31 mouse cellular contexts compared by ENCODE assay signal in the genomic region with DNA sequence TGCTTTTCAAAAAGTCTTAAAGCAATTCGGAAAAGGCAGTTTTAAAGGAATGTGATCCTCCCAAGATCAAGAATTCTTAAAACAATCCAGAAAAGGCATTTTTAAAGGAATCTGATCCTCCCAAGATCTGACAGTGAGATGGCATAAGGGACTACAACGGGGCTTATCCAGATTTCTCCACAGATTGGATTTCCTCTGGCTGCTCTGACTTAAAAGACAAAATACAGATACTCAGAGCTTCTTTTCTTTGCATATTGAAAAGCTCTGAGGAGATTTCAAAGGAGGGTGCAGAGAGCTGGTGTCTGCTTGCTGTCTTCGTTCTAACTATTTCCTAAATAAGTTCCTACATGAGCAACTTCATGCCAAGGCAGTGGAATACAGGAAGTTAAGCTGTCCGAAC.
A peak's percentile ranks its signal among the peaks of the same experiment; 100 is the strongest.
DNase-seq lines count a peak whose midpoint lies in the region; ATAC-seq and TF ChIP-seq lines count a peak whose summit lies in the region.
"Had no signal": no experiment of that assay in that cellular context is flagged by ENCODE, and none has a peak within 500 bp of the region (broad histone marks: within the 10 kb centered on the region; RNA-seq: fewer than 3 reads in every experiment).

No protein-coding gene starts in this region.

- H3K27me3 ChIP-seq in forebrain, postnatal 0 days (ENCODE audit: insufficient read depth, low read length) = no peaks in the 10 kb centered on the region
- H3K27me3 ChIP-seq in forebrain, embryonic 11.5 days (ENCODE audit: control insufficient read depth, insufficient read depth, low read length) = no peaks in the 10 kb centered on the region
- H3K27me3 ChIP-seq in embryonic facial prominence, embryonic 13.5 days = no peaks in the 10 kb centered on the region
- H3K27me3 ChIP-seq: CH12.LX; heart, embryonic 12.5 days; heart, embryonic 15.5 days; Patski had no signal

- WGBS in forebrain, postnatal 0 days = 49% methylated on average over 4 of the region's 4 CpGs
- WGBS in forebrain, embryonic 11.5 days = 64% methylated on average over 4 of the region's 4 CpGs
- WGBS in embryonic facial prominence, embryonic 13.5 days = 21% methylated on average over 4 of the region's 4 CpGs

- no peak overlapping the region for H3K4me2 ChIP-seq in forebrain, postnatal 0 days (ENCODE audit: low read depth)
- H3K4me2 ChIP-seq in forebrain, embryonic 11.5 days (ENCODE audit: low read depth, low read length, severe bottlenecking) = no peak overlapping the region
- no peak overlapping the region for H3K4me2 ChIP-seq in embryonic facial prominence, embryonic 13.5 days
- H3K4me2 ChIP-seq: heart, embryonic 12.5 days; heart, embryonic 15.5 days; hindbrain, embryonic 14.5 days had no signal

- H3K27ac ChIP-seq in forebrain, postnatal 0 days (ENCODE audit: low read depth, low read length) = no peak overlapping the region
- no peak overlapping the region for H3K27ac ChIP-seq in forebrain, embryonic 11.5 days (ENCODE audit: low read depth, low read length)
- 0 out of 2 replicates have a peak overlapping the region, but pooled peaks have one; percentile 28 for H3K27ac ChIP-seq in layer of hippocampus, adult 2 months
- H3K27ac ChIP-seq in embryonic facial prominence, embryonic 13.5 days = peak overlapping the region; percentile 12; the same call in 1 of the 2 replicates
- H3K27ac ChIP-seq: forebrain, embryonic 10.5 days; gastrocnemius, adult 2 months; heart, embryonic 15.5 days; hindbrain, embryonic 14.5 days; hindbrain, postnatal 0 days had no signal

- 0 out of 2 replicates have a peak, but pooled peaks cover 13% of the 10 kb centered on the region for H3K4me1 ChIP-seq in forebrain, postnatal 0 days (ENCODE audit: insufficient read depth)
- H3K4me1 ChIP-seq in forebrain, embryonic 11.5 days (replicated peaks; ENCODE audit: control insufficient read depth, insufficient read depth, low read length) = no peaks in the 10 kb centered on the region
- H3K4me1 ChIP-seq in embryonic facial prominence, embryonic 13.5 days = peaks cover 17% of the 10 kb centered on the region
- H3K4me1 ChIP-seq: forebrain, embryonic 10.5 days; heart, embryonic 12.5 days had no signal

- no peaks in the 10 kb centered on the region for H3K36me3 ChIP-seq in forebrain, postnatal 0 days (ENCODE audit: insufficient read depth)
- no peaks in the 10 kb centered on the region for H3K36me3 ChIP-seq in forebrain, embryonic 11.5 days (ENCODE audit: control insufficient read depth, insufficient read depth, low read length)
- no peaks in the 10 kb centered on the region for H3K36me3 ChIP-seq in embryonic facial prominence, embryonic 13.5 days
- H3K36me3 ChIP-seq: forebrain, embryonic 10.5 days; G1E; heart, embryonic 12.5 days; heart, embryonic 15.5 days had no signal

- TF ChIP-seq CTCF in forebrain, postnatal 0 days (IDR thresholded peaks at IDR 0.05; ENCODE audit: low read depth) = no peak
- no peak for TF ChIP-seq CTCF in layer of hippocampus, adult 2 months (conservative IDR thresholded peaks at IDR 0.05)

- H3K9me3 ChIP-seq in forebrain, postnatal 0 days (ENCODE audit: low read length) = no peaks in the 10 kb centered on the region
- H3K9me3 ChIP-seq in forebrain, embryonic 11.5 days (ENCODE audit: control insufficient read depth, low read length) = no peaks in the 10 kb centered on the region
- H3K9me3 ChIP-seq in embryonic facial prominence, embryonic 13.5 days = no peaks in the 10 kb centered on the region
- H3K9me3 ChIP-seq: forebrain, embryonic 10.5 days; heart, embryonic 12.5 days; heart, embryonic 15.5 days had no signal

- ATAC-seq in forebrain, postnatal 0 days = peak; percentile 50
- ATAC-seq in forebrain, embryonic 11.5 days (replicated peaks; ENCODE audit: low FRiP score) = no peak
- ATAC-seq in embryonic facial prominence, embryonic 13.5 days (ENCODE audit: insufficient number of reproducible peaks, insufficient read depth, low FRiP score, low TSS enrichment, low read depth) = no peak
- ATAC-seq: forebrain, embryonic 14.5 days; hindbrain, postnatal 0 days; inflammation-experienced regulatory T-cells, adult 6 months; intestine, embryonic 16.5 days; Patski had no signal

- peak; percentile 45 for DNase-seq in forebrain, postnatal 0 days
- no peak for DNase-seq in forebrain, embryonic 11.5 days (ENCODE audit: low spot score)
- peak; percentile 17 to 41 for DNase-seq in layer of hippocampus, adult 2 months (ENCODE audit: low spot score in 2 of 2)
- no peak for DNase-seq in layer of hippocampus, adult 9-10 months (ENCODE audit: low spot score)
- no peak for DNase-seq in urinary bladder, postnatal 14 days (ENCODE audit: low spot score)
- DNase-seq: adrenal gland, adult 2 months; adrenal gland, postnatal 14 days; B cell, adult 2 months; cerebellum, adult 11-12 months; cerebellum, adult 8-10 months; cerebellum, postnatal 10 days; cerebellum, postnatal 36 days; embryo, embryonic 11 days; gastrocnemius, adult 2 months; gastrocnemius, postnatal 14 days; heart, adult 18-20 months; heart, postnatal 10 days; heart, postnatal 4 days; kidney, adult 18-20 months had no signal

- H3K9ac ChIP-seq in forebrain, postnatal 0 days = no peak overlapping the region
- no peak overlapping the region for H3K9ac ChIP-seq in forebrain, embryonic 11.5 days (ENCODE audit: low read length)
- no peak overlapping the region for H3K9ac ChIP-seq in embryonic facial prominence, embryonic 13.5 days
- H3K9ac ChIP-seq: heart, embryonic 12.5 days; heart, embryonic 15.5 days; hindbrain, embryonic 14.5 days had no signal

- no peak overlapping the region for H3K4me3 ChIP-seq in forebrain, postnatal 0 days (ENCODE audit: low read depth, low read length)
- no peak overlapping the region for H3K4me3 ChIP-seq in forebrain, embryonic 11.5 days (ENCODE audit: low read depth, low read length)
- no peak overlapping the region for H3K4me3 ChIP-seq in layer of hippocampus, adult 2 months
- no peak overlapping the region for H3K4me3 ChIP-seq in embryonic facial prominence, embryonic 13.5 days
- H3K4me3 ChIP-seq: forebrain, embryonic 10.5 days; gastrocnemius, adult 2 months; heart, embryonic 12.5 days; heart, embryonic 15.5 days had no signal

Comparison
In these comparisons a context has a peak if more than half of its experiments do, and no peak if none do; other contexts are left out.
1. DNase-seq: peak in forebrain, postnatal 0 days (single experiment) and layer of hippocampus, adult 2 months (2 of 2); none in forebrain, embryonic 11.5 days (single experiment), layer of hippocampus, adult 9-10 months (single experiment) and urinary bladder, postnatal 14 days (single experiment).
2. H3K27ac ChIP-seq: peak in layer of hippocampus, adult 2 months (single experiment) and embryonic facial prominence, embryonic 13.5 days (single experiment); none in forebrain, postnatal 0 days (single experiment) and forebrain, embryonic 11.5 days (single experiment).